Mouse (Mus musculus) MEL (cell line): ENCODE results near the gene Esr1. TPM values are rescaled to one million over a fixed set of nuclear protein-coding genes. Genes with fewer than 3 reads are reported as not detected.

ENCODE experiments used
- DNase-seq: peaks from one replicate; pipeline ENCODE4 v3.0.0; 2011; ENCODE audit warnings: low read depth, low spot score
- H3K27ac ChIP-seq: 2 replicates; pipeline ENCODE4 v1.5.1; 2012; ENCODE audit warnings: low read depth, mild to moderate bottlenecking, control low read depth, low read length, moderate library complexity; ENCODE audit not compliant: control insufficient read depth
- H3K27me3 ChIP-seq, 2 experiments: fragments of 150-350 bp in 1 of 2; sonication (generic) in 1 of 2; 2 replicates each; pipeline ENCODE4 v1.6.1; 2012; ENCODE audit warnings: low read length in 2 of 2, mild to moderate bottlenecking in 2 of 2, improper control_type of control experiment in 1 of 2, moderate library complexity in 1 of 2; ENCODE audit not compliant: insufficient read depth in 2 of 2, control insufficient read depth in 1 of 2
- H3K36me3 ChIP-seq, 2 experiments: 2 replicates each; pipeline ENCODE4 v1.6.1; 2012 to 2014; ENCODE audit warnings: low read length in 2 of 2, improper control_type of control experiment in 1 of 2, inconsistent platforms in 1 of 2, mild to moderate bottlenecking in 1 of 2; ENCODE audit not compliant: insufficient read depth in 2 of 2, control insufficient read depth in 1 of 2
- H3K4me1 ChIP-seq, 2 experiments: fragments of 150-350 bp in 1 of 2; sonication (generic) in 1 of 2; 2 replicates each; pipeline ENCODE4 v1.6.1; 2012; ENCODE audit warnings: low read length in 2 of 2, improper control_type of control experiment in 1 of 2, mild to moderate bottlenecking in 1 of 2; ENCODE audit not compliant: insufficient read depth in 2 of 2, control insufficient read depth in 1 of 2
- H3K4me3 ChIP-seq, 2 experiments: fragments of 150-350 bp in 1 of 2; sonication (generic) in 1 of 2; 2 replicates each; pipeline ENCODE4 v1.5.1; 2012; ENCODE audit warnings: low read depth in 2 of 2, low read length in 2 of 2, mild to moderate bottlenecking in 2 of 2, moderate library complexity in 2 of 2, control low read depth in 1 of 2, improper control_type of control experiment in 1 of 2; ENCODE audit not compliant: control insufficient read depth in 1 of 2, insufficient read depth in 1 of 2
- H3K79me2 ChIP-seq: 2 replicates; pipeline ENCODE4 v1.6.1; 2012; ENCODE audit warnings: mild to moderate bottlenecking, low read length, moderate library complexity; ENCODE audit not compliant: control insufficient read depth, poor library complexity, insufficient read depth
- H3K9ac ChIP-seq: 2 replicates; pipeline ENCODE4 v1.6.1; 2012; ENCODE audit warnings: low read depth, mild to moderate bottlenecking, control low read depth, low read length, moderate library complexity; ENCODE audit not compliant: control insufficient read depth, poor library complexity, severe bottlenecking
- H3K9me3 ChIP-seq: fragments of 150-350 bp; sonication (generic); replicated peaks from 2 replicates; pipeline ENCODE4 v1.6.1; 2012; ENCODE audit warnings: mild to moderate bottlenecking, low read length, improper control_type of control experiment, moderate library complexity; ENCODE audit not compliant: insufficient read depth
- BHLHE40 ChIP-seq: IDR thresholded peaks from 2 replicates; pipeline ENCODE4 v1.6.1; 2012; ENCODE audit warnings: low read depth, mild to moderate bottlenecking, inconsistent platforms, low read length, improper control_type of control experiment, borderline replicate concordance
- CHD2 ChIP-seq: IDR thresholded peaks from 2 replicates; pipeline ENCODE4 v1.6.1; 2011; ENCODE audit warnings: low read length, improper control_type of control experiment
- E2F4 ChIP-seq: IDR thresholded peaks from 2 replicates; pipeline ENCODE4 v1.6.1; 2011; ENCODE audit warnings: low read depth, low read length, improper control_type of control experiment, borderline replicate concordance
- ELF1 ChIP-seq: IDR thresholded peaks from 2 replicates; pipeline ENCODE4 v1.6.1; 2014; ENCODE audit warnings: low read depth, mild to moderate bottlenecking, inconsistent platforms, low read length, improper control_type of control experiment, moderate library complexity
- EP300 ChIP-seq, 2 experiments: IDR thresholded peaks; 2 replicates each; pipeline ENCODE4 v1.6.1; 2011; ENCODE audit warnings: improper control_type of control experiment in 2 of 2, low read length in 2 of 2, low read depth in 1 of 2, mild to moderate bottlenecking in 1 of 2
- ETS1 ChIP-seq: IDR thresholded peaks from 2 replicates; pipeline ENCODE4 v1.6.1; 2012; ENCODE audit warnings: low read depth, mild to moderate bottlenecking, inconsistent platforms, low read length, improper control_type of control experiment, moderate library complexity
- GATA1 ChIP-seq: IDR thresholded peaks from 2 replicates; pipeline ENCODE4 v1.6.1; 2011; ENCODE audit warnings: low read depth, low read length, improper control_type of control experiment
- MAFK ChIP-seq: IDR thresholded peaks from 2 replicates; pipeline ENCODE4 v1.6.1; 2011; ENCODE audit warnings: low read depth, mild to moderate bottlenecking, low read length, improper control_type of control experiment, borderline replicate concordance
- MAX ChIP-seq: IDR thresholded peaks from 2 replicates; pipeline ENCODE4 v1.6.1; 2011; ENCODE audit warnings: low read length, improper control_type of control experiment
- MAZ ChIP-seq: IDR thresholded peaks from 2 replicates; pipeline ENCODE4 v1.6.1; 2012; ENCODE audit warnings: low read depth, mild to moderate bottlenecking, inconsistent platforms, low read length, improper control_type of control experiment
- MEF2A ChIP-seq: IDR thresholded peaks from 2 replicates; pipeline ENCODE4 v1.6.1; 2014; ENCODE audit warnings: low read depth, mild to moderate bottlenecking, inconsistent platforms, low read length, improper control_type of control experiment; ENCODE audit not compliant: poor library complexity, insufficient replicate concordance, severe bottlenecking; ENCODE audit errors: extremely low read depth
- MYB ChIP-seq: IDR thresholded peaks from 2 replicates; pipeline ENCODE4 v1.6.1; 2011; ENCODE audit warnings: mild to moderate bottlenecking, low read depth, low read length, improper control_type of control experiment
- POLR2A ChIP-seq, 2 experiments: IDR thresholded peaks; 2 replicates each; pipeline ENCODE4 v1.6.1; 2011 to 2012; ENCODE audit warnings: low read length in 2 of 2, mild to moderate bottlenecking in 2 of 2, control low read depth in 1 of 2, improper control_type of control experiment in 1 of 2, low read depth in 1 of 2, moderate library complexity in 1 of 2; ENCODE audit not compliant: control insufficient read depth in 1 of 2, insufficient read depth in 1 of 2, poor library complexity in 1 of 2
- POLR2AphosphoS2 ChIP-seq: IDR thresholded peaks from 2 replicates; pipeline ENCODE4 v1.6.1; 2011; ENCODE audit warnings: low read length, improper control_type of control experiment
- POLR2AphosphoS5 ChIP-seq: IDR thresholded peaks from 2 replicates; pipeline ENCODE4 v1.6.1; 2012; ENCODE audit warnings: low read depth, borderline replicate concordance, mild to moderate bottlenecking, inconsistent platforms, low read length, moderate library complexity, mixed read lengths
- RCOR1 ChIP-seq: IDR thresholded peaks from 2 replicates; pipeline ENCODE4 v1.6.1; 2012; ENCODE audit warnings: low read depth, mild to moderate bottlenecking, inconsistent platforms, low read length, improper control_type of control experiment
- SIN3A ChIP-seq: IDR thresholded peaks from 2 replicates; pipeline ENCODE4 v1.6.1; 2012; ENCODE audit warnings: low read length, improper control_type of control experiment, inconsistent platforms
- SMC3 ChIP-seq: IDR thresholded peaks from 2 replicates; pipeline ENCODE4 v1.6.1; 2011; ENCODE audit warnings: low read depth, low read length, improper control_type of control experiment
- TAL1 ChIP-seq: IDR thresholded peaks from 2 replicates; pipeline ENCODE4 v1.6.1; 2012; ENCODE audit warnings: mild to moderate bottlenecking, inconsistent platforms, low read length, moderate library complexity, mixed read lengths
- TCF12 ChIP-seq: IDR thresholded peaks from 2 replicates; pipeline ENCODE4 v1.6.1; 2014; ENCODE audit warnings: low read depth, mild to moderate bottlenecking, inconsistent platforms, low read length, improper control_type of control experiment, moderate library complexity
- UBTF ChIP-seq: IDR thresholded peaks from 2 replicates; pipeline ENCODE4 v1.6.1; 2012; ENCODE audit warnings: low read depth, mild to moderate bottlenecking, inconsistent platforms, low read length, improper control_type of control experiment, moderate library complexity, borderline replicate concordance; ENCODE audit not compliant: insufficient read depth
- USF1 ChIP-seq: IDR thresholded peaks from 2 replicates; pipeline ENCODE4 v1.6.1; 2014; ENCODE audit warnings: low read depth, mild to moderate bottlenecking, inconsistent platforms, low read length, improper control_type of control experiment, moderate library complexity
- ZC3H11A ChIP-seq: IDR thresholded peaks from 2 replicates; pipeline ENCODE4 v1.6.1; 2012; ENCODE audit warnings: low read depth, mild to moderate bottlenecking, inconsistent platforms, low read length, improper control_type of control experiment
- ZKSCAN1 ChIP-seq: IDR thresholded peaks from 2 replicates; pipeline ENCODE4 v1.6.1; 2012; ENCODE audit warnings: low read depth, mild to moderate bottlenecking, inconsistent platforms, low read length, improper control_type of control experiment, moderate library complexity
- ZNF384 ChIP-seq: IDR thresholded peaks from 2 replicates; pipeline ENCODE4 v1.6.1; 2012; ENCODE audit warnings: low read depth, mild to moderate bottlenecking, inconsistent platforms, low read length, improper control_type of control experiment
- polyA plus RNA-seq, 2 experiments: library from polyadenylated mRNA; stranded (reverse) in 1 of 2; unstranded in 1 of 2; fragments of >175 nt in 1 of 2; fragments of >200 nt in 1 of 2; gene quantifications; 2 replicates each; pipeline versions ENCODE4 v1.2.1 to v1.2.4; 2012; ENCODE audit warnings: low replicate concordance in 2 of 2, low read depth in 1 of 2; ENCODE audit not compliant: insufficient read length in 2 of 2, insufficient read depth in 1 of 2, missing spikeins in 1 of 2
- total RNA-seq: library from RNA; depleted of rRNA; stranded (reverse); fragments of 300-350 nt; gene quantifications from 2 replicates; pipeline ENCODE4 v1.2.3, GENCODE M21; 2012

Esr1 gene
- total and polyA plus RNA-seq, 3 experiments, result 0.65 to 0.69 TPM; not detected in 1

DNA sequence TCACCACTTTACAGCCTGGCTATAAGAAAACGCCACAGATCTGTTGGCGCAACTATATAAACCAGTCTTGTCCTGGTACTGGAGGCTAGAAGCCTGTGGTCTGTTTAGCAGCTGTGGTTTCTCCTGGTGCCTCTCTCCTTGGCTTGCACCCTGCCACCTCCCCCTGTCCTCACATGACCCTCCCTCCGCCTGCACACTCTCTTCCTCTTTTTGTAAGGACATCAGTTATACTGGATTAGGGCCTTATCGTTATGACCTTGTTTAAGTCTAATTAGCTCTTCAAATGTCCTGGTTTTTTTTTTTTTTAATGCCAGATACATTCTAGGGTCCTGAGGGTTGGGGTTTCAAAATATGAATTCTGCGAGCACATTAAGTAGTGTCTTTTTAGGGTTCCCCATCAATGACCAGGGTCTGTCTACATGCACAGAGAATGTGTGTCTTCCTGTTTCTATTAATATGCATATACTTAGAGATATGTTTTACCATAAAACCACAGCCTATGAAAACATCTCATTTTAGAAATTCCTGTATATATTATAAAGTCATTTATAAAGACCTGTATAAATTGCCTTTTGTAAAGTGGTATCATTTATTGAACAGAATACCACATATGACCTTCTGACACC is 175.7 kb downstream of the Esr1 start:
- H3K4me1 ChIP-seq, result peaks cover 22 to 24% of the 10 kb centered on the region in 2 experiments
- peak overlapping the region; percentile 88 for H3K27ac ChIP-seq
- DNase-seq, result peak; percentile 96
- peak overlapping the region; percentile 60 for H3K9ac ChIP-seq
- no peaks in the 10 kb centered on the region for H3K9me3 ChIP-seq
- H3K79me2 ChIP-seq, result no peaks in the 10 kb centered on the region
- H3K27me3 ChIP-seq, result no peaks in the 10 kb centered on the region
- peak; percentile 90 to 96 for TF ChIP-seq EP300 (IDR thresholded peaks at IDR 0.05; ENCODE audit: low read depth in 1 of 2, low read length in 2 of 2)
- TF ChIP-seq MAX, result peak; percentile 38; the same call in 1 of the 2 replicates
- no peak for TF ChIP-seq E2F4
- no peak for TF ChIP-seq UBTF
- TF ChIP-seq ETS1, result peak; percentile 83
- peak in 1 of 2 experiments; percentile 44; a peak in 1 of 4 replicates for TF ChIP-seq POLR2A (IDR thresholded peaks at IDR 0.05; ENCODE audit: control insufficient read depth in 1 of 2, insufficient read depth in 1 of 2, low read depth in 1 of 2, low read length in 2 of 2, poor library complexity in 1 of 2)
- peak; percentile 48 for TF ChIP-seq ELF1
- peak; percentile 82 for TF ChIP-seq USF1
- TF ChIP-seq ZC3H11A, result no peak
- TF ChIP-seq ZNF384, result peak; percentile 96
- TF ChIP-seq MYB, result peak; percentile 72
- 0 out of 2 replicates have a peak, but pooled peaks have one; percentile 30 for TF ChIP-seq MAFK
- no peak for TF ChIP-seq POLR2AphosphoS5
- TF ChIP-seq TCF12, result peak; percentile 85
- peak; percentile 88 for TF ChIP-seq GATA1
- no peak for TF ChIP-seq POLR2AphosphoS2
- 0 out of 2 replicates have a peak, but pooled peaks have one; percentile 13 for TF ChIP-seq SMC3
- no peak for TF ChIP-seq CHD2
- peak; percentile 72 for TF ChIP-seq RCOR1
- TF ChIP-seq MEF2A, result peak; percentile 69; the same call in 1 of the 2 replicates
- TF ChIP-seq BHLHE40, result peak; percentile 82
- peak; percentile 77 for TF ChIP-seq SIN3A
- no peak for TF ChIP-seq ZKSCAN1
- peak; percentile 78 for TF ChIP-seq TAL1
- peak; percentile 86 for TF ChIP-seq MAZ
- peaks cover 0 to 30% of the 10 kb centered on the region in 2 experiments; a peak in 2 of 4 replicates for H3K36me3 ChIP-seq
- H3K4me3 ChIP-seq, result peak overlapping the region; percentile 27 to 51; a peak in 3 of 4 replicates
